Mouse (Mus musculus) liver, postnatal 0 days (tissue): ENCODE measurements around the gene Frat1. TPM values are rescaled to one million over a fixed set of nuclear protein-coding genes. Genes with fewer than 3 reads are reported as not detected.
"Not testable (repeated sequence)": the region's sequence is repeated elsewhere in the genome, so short reads cannot be mapped to it uniquely, and the experiment has no call there.

Experiments used
- ATAC-seq: fragments of 200-750 bp; cut with Nextera tagmentation; 2 replicates; pipeline ENCODE4 v1.8.0; 2017; ENCODE audit warnings: mild to moderate bottlenecking, moderate library complexity
- DNase-seq: peaks from one replicate; pipeline ENCODE4 v3.0.0-alpha.2; 2016
- H3K27ac ChIP-seq: fragments of 300-500 bp; sonication (generic); 2 replicates; pipeline ENCODE4 v1.5.1; 2014; ENCODE audit warnings: antibody characterized with exemption, moderate library complexity, mild to moderate bottlenecking, low read depth
- H3K27me3 ChIP-seq: fragments of 300-500 bp; sonication (generic); 2 replicates; pipeline ENCODE4 v1.6.1; 2014; ENCODE audit warnings: low read length, control low read depth, mixed read lengths; ENCODE audit not compliant: insufficient read depth
- H3K36me3 ChIP-seq: fragments of 300-500 bp; sonication (generic); replicated peaks from 2 replicates; pipeline ENCODE4 v1.6.1; 2014; ENCODE audit warnings: mild to moderate bottlenecking, control low read depth, low read length, moderate library complexity, mixed read lengths; ENCODE audit not compliant: insufficient read depth
- H3K4me1 ChIP-seq: fragments of 300-500 bp; sonication (generic); 2 replicates; pipeline ENCODE4 v1.6.1; 2014; ENCODE audit warnings: antibody characterized with exemption, mild to moderate bottlenecking, control low read depth; ENCODE audit not compliant: insufficient read depth
- H3K4me2 ChIP-seq: fragments of 300-500 bp; sonication (generic); 2 replicates; pipeline ENCODE4 v1.6.1; 2014; ENCODE audit warnings: low read depth, mild to moderate bottlenecking, low read length, moderate library complexity, mixed read lengths
- H3K4me3 ChIP-seq: fragments of 300-500 bp; sonication (generic); 2 replicates; pipeline ENCODE4 v1.5.1; 2014; ENCODE audit warnings: low read depth, low read length
- H3K9ac ChIP-seq: fragments of 300-500 bp; sonication (generic); replicated peaks from 2 replicates; pipeline ENCODE4 v1.6.1; 2014; ENCODE audit warnings: mild to moderate bottlenecking, moderate library complexity
- H3K9me3 ChIP-seq: fragments of 300-500 bp; sonication (generic); 2 replicates; pipeline ENCODE4 v1.6.1; 2016; ENCODE audit warnings: mild to moderate bottlenecking, control low read depth, low read length, mixed read lengths
- CTCF ChIP-seq: sonication (generic); IDR thresholded peaks from 2 replicates; pipeline ENCODE4 v1.5.1; 2016; ENCODE audit warnings: antibody characterized with exemption, low read depth
- EP300 ChIP-seq: IDR thresholded peaks from 2 replicates; pipeline ENCODE4 v1.6.1; 2016; ENCODE audit warnings: antibody characterized with exemption, low read depth, mild to moderate bottlenecking
- WGBS: fragments of 180-500 bp; shearing (Covaris S2); extraction: QIAGEN DNeasy Blood & Tissue Kit; methylation state at CpG from one replicate; pipeline ENCODE4 v1.1.7; 2014; ENCODE audit not compliant: insufficient replicate concordance; 5-methylcytosine and 5-hydroxymethylcytosine counted together
- polyA plus RNA-seq: library from polyadenylated mRNA; unstranded; fragments of >200 nt; fragmentation: Nextera tagmentation; extraction: Ambion mirVana; gene quantifications from 2 replicates; pipeline ENCODE4 v1.2.1, GENCODE M21; 2015

Gene Frat1
- polyA plus RNA-seq, 1 experiment from 2014 or later = 8.1 TPM

- peak overlapping the region; percentile 92 for H3K4me3 ChIP-seq
- 9% methylated on average over 21 of the region's 21 CpGs for WGBS
- ATAC-seq = no peak
Observed at GRCm38 (mm10) chr19:41846366-41847090, 16.8 kb downstream of the Frat1 start.

GRCm38 (mm10) chr19:41847091-41847581 lies 17.4 kb downstream of the Frat1 start:
- H3K27me3 ChIP-seq = no peaks in the 10 kb centered on the region
- DNase-seq = peak; percentile 68
- peaks cover 14% of the 10 kb centered on the region for H3K4me1 ChIP-seq
- H3K27ac ChIP-seq = peak overlapping the region; percentile 96
- no peaks in the 10 kb centered on the region for H3K36me3 ChIP-seq
- H3K4me3 ChIP-seq = peak overlapping the region; percentile 92
- ATAC-seq = peak; percentile 21
- peak overlapping the region; percentile 83 for H3K9ac ChIP-seq
- under 1% methylated on average over 32 of the region's 64 CpGs for WGBS
- H3K9me3 ChIP-seq = no peaks in the 10 kb centered on the region
- TF ChIP-seq CTCF (0 out of 2 replicates have a peak, but pooled peaks have one; percentile 6), EP300 (no peak)
- H3K4me2 ChIP-seq = peak overlapping the region; percentile 85

More at GRCm38 (mm10) chr19:41846366-41847090, 16.8 kb downstream of the Frat1 start:
- no peaks in the 10 kb centered on the region for H3K9me3 ChIP-seq
- no peaks in the 10 kb centered on the region for H3K36me3 ChIP-seq
- no peaks in the 10 kb centered on the region for H3K27me3 ChIP-seq
- peak overlapping the region; percentile 96; the same call in 1 of the 2 replicates for H3K27ac ChIP-seq
- peaks cover 14% of the 10 kb centered on the region for H3K4me1 ChIP-seq
- DNase-seq = peak; percentile 34
- TF ChIP-seq CTCF (peak; percentile 42), EP300 (no peak)
- H3K4me2 ChIP-seq = peak overlapping the region; percentile 85
- peak overlapping the region; percentile 83 for H3K9ac ChIP-seq

DNA sequence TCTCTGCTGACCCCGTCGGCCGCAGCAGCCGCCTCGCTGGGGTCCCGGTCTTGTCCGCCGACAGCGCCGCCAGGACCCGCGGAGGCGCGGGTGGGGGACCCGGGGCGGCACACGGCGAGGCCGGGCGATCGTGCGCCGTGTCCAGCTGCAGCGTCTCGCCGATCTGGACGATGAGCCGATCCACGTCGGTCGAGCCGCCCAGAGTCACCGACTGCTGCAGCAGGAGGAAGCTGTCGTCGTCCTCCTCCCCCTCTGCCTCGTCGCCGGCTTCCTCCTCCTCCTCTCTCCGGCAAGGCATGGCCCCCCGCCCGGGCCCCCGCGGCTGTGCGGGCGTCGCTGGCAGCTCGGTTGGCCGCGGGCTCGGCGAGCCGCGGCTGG lies 17.8 kb downstream of the Frat1 start:
- peak overlapping the region; percentile 85 for H3K4me2 ChIP-seq
- not testable (repeated sequence) for H3K27me3 ChIP-seq, H3K9me3 ChIP-seq, H3K36me3 ChIP-seq, DNase-seq
- H3K4me1 ChIP-seq = peaks cover 14% of the 10 kb centered on the region
- H3K4me3 ChIP-seq = peak overlapping the region; percentile 92
- H3K9ac ChIP-seq = peak overlapping the region; percentile 83
- ATAC-seq = peak; percentile 48
- H3K27ac ChIP-seq = peak overlapping the region; percentile 96
- WGBS = under 1% methylated on average over 37 of the region's 53 CpGs

DNA sequence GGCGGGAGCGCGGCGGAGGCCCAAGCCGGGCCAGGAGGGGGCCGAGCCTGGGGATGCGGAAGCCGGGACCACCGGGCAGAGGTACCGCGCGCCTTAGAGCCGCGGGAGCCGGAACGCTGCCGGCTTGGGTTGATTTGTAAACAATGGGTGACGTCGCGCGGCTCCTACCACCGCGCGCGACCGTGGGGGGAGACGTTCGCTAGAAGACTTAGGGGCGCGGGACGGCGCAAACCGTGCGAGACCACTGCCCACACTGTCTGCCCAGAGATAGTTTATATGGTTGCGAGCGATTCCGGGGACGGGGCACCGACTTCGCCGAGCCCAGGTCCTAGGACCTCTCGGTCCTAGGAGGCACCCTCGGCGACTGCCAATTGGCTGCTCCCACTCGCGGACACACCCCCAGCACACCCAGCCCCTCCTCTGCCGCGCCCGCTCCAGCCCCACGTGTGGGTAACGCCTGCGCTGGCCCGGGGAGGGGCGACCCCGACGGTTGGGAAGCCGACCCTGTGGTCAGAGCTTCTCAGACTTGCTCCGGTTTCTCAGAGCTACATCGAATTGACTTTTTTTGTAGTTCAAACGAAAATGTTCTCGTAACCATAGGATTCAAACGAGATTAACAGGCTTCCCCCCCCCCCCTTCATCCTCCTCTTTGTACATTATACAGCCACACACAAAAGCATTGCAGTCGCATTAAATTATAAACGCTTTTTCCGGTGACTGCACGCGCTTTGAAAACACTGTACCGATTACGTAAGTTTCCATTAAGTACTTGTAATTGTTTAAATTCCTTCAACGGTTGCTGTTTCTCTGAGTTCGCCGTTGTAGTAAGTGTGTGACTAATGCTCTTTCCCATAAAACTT lies 18.5 kb downstream of the Frat1 start, which contains the start of gene Frat2:
Frat2 (minus strand) TSS at position 141 of the 860 bp plus-strand sequence.
- peak; percentile 93 for DNase-seq
- WGBS = under 1% methylated on average over 68 of the region's 72 CpGs
- Histone ChIP-seq H3K9me3 (no peaks in the 10 kb centered on the region), H3K4me1 (peaks cover 14% of the 10 kb centered on the region), H3K4me2 (peak within 1 kb of the TSS; percentile 85), H3K27me3 (no peaks in the 10 kb centered on the region), H3K36me3 (no peaks in the 10 kb centered on the region), H3K4me3 (peak within 1 kb of the TSS; percentile 92), H3K27ac (peak within 1 kb of the TSS; percentile 96), H3K9ac (peak within 1 kb of the TSS; percentile 83)
- ATAC-seq = peak; percentile 93
- TF ChIP-seq CTCF (no peak), EP300 (peak; percentile 66)

GRCm38 (mm10) chr19:41850021-41850718 lies 20.4 kb downstream of the Frat1 start:
- DNase-seq (no peak), ATAC-seq (no peak)
- Histone ChIP-seq H3K9ac (no peak overlapping the region), H3K27me3 (no peaks in the 10 kb centered on the region), H3K36me3 (no peaks in the 10 kb centered on the region), H3K4me3 (no peak overlapping the region), H3K4me2 (no peak overlapping the region), H3K4me1 (peaks cover 14% of the 10 kb centered on the region), H3K9me3 (no peaks in the 10 kb centered on the region), H3K27ac (no peak overlapping the region)
- WGBS = 63% methylated on average over 6 of the region's 6 CpGs
- TF ChIP-seq CTCF (no peak), EP300 (no peak)
